Mouse (Mus musculus): ENCODE measurements around the gene Adssl1. TPM values are rescaled to one million over a fixed set of nuclear protein-coding genes. Genes with fewer than 3 reads are reported as not detected.

Gene Adssl1
- polyA plus RNA-seq, 1 experiment from 2014 or later: 11.6 TPM

DNA sequence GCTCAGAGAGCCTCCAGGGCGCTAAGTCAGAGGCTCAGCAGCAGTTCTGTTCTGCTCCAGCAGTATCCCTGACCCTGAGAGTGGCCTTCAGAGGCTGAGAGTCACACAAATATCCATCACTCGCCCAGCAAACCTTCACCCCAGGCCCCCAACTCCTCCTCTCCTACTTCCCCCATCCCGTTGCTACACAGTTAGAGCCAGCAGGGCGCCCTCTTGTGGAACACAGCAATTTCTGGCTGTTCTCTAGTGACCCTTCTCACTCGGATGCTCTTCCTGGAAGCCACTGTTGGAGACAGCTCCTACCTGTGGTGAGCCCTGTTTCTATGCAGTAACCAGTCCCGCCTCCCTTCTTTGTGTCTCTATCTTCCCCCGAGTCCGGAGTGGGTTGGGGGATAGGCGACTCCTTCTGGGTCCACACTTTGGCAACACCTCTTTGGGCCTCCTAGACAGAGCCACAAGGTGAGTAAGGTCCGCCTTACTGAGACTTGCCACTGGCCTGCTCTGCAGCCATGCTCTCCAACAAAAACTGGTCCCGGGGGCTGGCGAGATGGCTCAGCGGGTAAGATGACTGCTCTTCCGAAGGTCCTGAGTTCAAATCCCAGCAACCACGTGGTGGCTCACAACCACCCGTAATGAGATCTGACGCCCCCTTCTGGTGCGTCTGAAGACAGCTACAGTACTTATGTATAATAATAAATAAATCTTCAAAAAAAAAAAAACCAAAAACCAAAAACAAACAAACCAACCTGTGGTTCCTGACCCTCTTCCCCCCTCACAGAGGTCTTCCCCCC lies 55.6 kb downstream of the Adssl1 start:
- peaks cover 18% of the 10 kb centered on the region for H3K27me3 ChIP-seq
- H3K9me3 ChIP-seq (replicated peaks): no peaks in the 10 kb centered on the region
- peak overlapping the region; percentile 98 for H3K4me3 ChIP-seq (replicated peaks)
- peak overlapping the region; percentile 89 for H3K4me2 ChIP-seq
- H3K36me3 ChIP-seq: peaks cover 8% of the 10 kb centered on the region
- 19% methylated on average over 18 of the region's 18 CpGs for WGBS
- H3K4me1 ChIP-seq: peaks cover 75% of the 10 kb centered on the region
- peak; percentile 26 for ATAC-seq (replicated peaks; ENCODE audit: low FRiP score)
- peak overlapping the region; percentile 98 for H3K27ac ChIP-seq
- peak overlapping the region; percentile 99; the same call in 1 of the 2 replicates for H3K9ac ChIP-seq

DNA sequence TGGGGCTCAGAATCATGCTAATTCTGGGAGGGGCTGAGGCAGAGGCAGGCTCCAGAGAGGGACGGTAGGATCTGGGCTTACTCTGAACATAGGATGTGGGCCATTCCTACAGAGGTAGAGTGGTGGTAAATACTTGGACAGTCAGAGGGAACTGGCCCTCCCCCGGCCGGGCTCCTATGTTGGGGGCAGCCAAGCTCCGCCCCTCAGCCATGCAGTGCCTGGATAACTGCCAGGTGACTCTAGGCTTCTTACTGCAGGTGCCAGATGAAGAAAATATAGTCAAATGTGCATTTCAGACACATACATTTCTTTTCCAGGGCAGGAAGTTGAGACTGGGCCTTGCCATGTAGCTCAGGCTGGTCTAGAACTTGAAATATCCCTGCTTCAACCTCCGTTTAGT lies 57.2 kb downstream of the Adssl1 start:
- Histone ChIP-seq H3K27ac (no peak overlapping the region), H3K4me3 (replicated peaks) (no peak overlapping the region), H3K36me3 (no peaks in the 10 kb centered on the region), H3K4me2 (no peak overlapping the region), H3K9me3 (replicated peaks) (no peaks in the 10 kb centered on the region), H3K4me1 (peaks cover 59% of the 10 kb centered on the region), H3K9ac (no peak overlapping the region), H3K27me3 (peaks cover 31% of the 10 kb centered on the region)
- no peak for ATAC-seq (replicated peaks; ENCODE audit: low FRiP score)
- 58% methylated on average over 5 of the region's 5 CpGs for WGBS

DNA sequence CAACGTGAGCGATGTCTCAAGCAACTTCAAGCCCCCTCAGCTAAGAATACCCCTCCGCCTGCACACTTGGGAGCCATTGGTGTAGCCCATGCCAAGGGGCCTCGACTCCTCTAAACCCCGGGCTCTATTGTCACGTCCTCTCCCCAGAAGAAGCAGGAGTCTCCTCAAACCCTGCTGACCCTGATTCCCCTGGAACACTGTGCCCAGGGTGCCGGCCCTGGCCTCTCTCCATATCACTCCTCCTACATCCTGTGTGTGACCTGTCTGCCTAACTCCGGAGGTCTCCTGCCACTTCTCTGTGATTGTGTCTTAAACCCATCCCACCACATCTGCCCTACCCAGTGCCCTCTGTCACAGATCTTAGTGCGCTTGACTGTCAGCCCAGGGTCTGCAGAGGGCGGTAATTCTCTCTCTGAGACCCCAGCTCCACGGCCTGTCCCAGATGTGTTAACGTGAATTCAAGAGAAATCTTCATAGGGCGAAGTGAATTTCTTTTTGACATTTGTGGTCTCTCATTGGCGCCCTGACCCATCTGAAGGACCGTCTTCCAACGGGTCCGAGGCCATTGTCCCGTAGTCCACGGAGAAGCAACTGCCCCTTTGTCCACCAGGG lies 58.2 kb downstream of the Adssl1 start:
- no peaks in the 10 kb centered on the region for H3K9me3 ChIP-seq (replicated peaks)
- peak overlapping the region; percentile 62 for H3K9ac ChIP-seq
- no peaks in the 10 kb centered on the region for H3K36me3 ChIP-seq
- peak overlapping the region; percentile 66 for H3K27ac ChIP-seq
- peak overlapping the region; percentile 96 for H3K4me2 ChIP-seq
- H3K27me3 ChIP-seq: peaks cover 31% of the 10 kb centered on the region
- H3K4me1 ChIP-seq: peaks cover 49% of the 10 kb centered on the region
- H3K4me3 ChIP-seq (replicated peaks): peak overlapping the region; percentile 71
- ATAC-seq (replicated peaks; ENCODE audit: low FRiP score): peak; percentile 4; the same call in 1 of the 2 replicates
- 14% methylated on average over 19 of the region's 19 CpGs for WGBS

DNA sequence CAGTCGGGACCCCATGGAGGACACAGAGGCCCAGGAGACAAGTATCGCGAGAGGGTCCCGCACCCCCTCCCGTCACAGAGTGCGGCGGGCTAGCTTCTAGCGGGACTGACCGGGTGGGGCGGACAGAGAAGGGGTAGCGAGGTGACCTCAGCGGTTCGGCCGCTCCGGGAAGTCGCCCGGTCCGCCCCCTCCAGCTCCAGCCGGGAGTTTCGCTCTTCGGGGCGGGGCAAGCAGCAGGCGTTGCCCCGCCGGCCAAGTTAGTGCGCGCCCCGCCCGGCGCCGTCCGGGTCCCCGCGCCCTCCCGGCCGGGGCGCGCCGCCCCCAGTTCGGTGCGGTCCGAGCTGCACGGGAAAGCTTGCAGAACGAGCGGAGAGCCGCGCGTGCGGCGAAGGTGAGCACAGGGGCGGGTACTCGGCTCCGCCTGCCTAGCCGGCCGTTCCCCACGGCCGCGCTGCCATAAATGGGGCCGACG lies 58.7 kb downstream of the Adssl1 start, which contains the start of gene Zbtb42:
TSS of gene Zbtb42 (plus strand) at position 274 of the 472 bp plus-strand sequence.
- H3K4me1 ChIP-seq: peaks cover 47% of the 10 kb centered on the region
- under 1% methylated on average over 60 of the region's 60 CpGs for WGBS

DNA sequence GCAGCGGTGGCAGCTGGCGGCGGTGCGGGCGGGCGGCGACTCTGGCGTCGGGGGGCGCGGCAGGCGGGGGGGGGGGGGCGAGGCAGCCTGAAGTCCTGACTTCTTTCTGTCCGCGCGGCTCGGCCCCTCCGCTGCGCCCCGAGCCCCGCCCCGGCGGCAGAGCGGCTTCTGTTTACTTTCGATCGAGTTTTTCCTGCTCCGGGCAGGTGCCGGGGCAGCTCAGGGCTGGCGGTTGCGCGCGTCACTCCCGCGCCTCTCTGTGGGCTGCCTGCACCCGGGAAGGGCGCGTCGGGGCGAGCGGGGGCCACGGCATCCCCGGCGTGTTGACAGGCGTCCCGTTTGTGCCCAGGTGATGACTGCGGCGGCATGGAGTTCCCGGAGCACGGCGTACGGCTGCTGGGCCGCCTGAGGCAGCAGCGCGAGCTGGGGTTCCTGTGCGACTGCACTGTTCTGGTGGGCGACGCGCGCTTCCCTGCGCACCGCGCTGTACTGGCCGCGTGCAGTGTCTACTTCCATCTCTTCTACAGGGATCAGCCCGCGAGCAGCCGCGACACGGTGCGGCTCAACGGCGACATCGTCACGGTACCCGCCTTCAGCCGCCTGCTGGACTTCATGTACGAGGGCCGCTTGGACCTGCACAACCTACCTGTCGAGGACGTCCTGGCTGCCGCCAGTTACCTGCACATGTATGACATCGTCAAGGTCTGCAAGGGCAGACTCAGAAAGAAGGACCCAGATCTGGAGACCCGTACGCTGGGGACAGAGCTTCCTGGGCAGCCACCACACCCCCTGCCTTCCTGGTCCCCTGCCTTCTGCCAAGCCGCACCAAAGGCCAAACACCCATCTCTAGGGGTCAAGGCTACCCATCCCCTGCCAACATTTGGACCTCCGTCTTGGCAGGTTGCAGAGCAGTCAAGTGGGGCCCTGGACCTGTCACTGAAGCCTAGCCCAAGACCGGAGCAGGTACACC lies 59.5 kb downstream of the Adssl1 start:
- H3K9me3 ChIP-seq (replicated peaks): no peaks in the 10 kb centered on the region
- peaks cover 46% of the 10 kb centered on the region for H3K4me1 ChIP-seq
- peaks cover 31% of the 10 kb centered on the region for H3K27me3 ChIP-seq
- peak overlapping the region; percentile 96 for H3K4me2 ChIP-seq
- peak overlapping the region; percentile 71 for H3K4me3 ChIP-seq (replicated peaks)
- peak; percentile 10 for ATAC-seq (replicated peaks; ENCODE audit: low FRiP score)
- peak overlapping the region; percentile 62 for H3K9ac ChIP-seq
- H3K36me3 ChIP-seq: no peaks in the 10 kb centered on the region
- H3K27ac ChIP-seq: peak overlapping the region; percentile 66; the same call in 1 of the 2 replicates
- WGBS: 4% methylated on average over 81 of the region's 87 CpGs

More for the DNA sequence above, 58.7 kb downstream of the Adssl1 start, which contains the start of gene Zbtb42:
- Histone ChIP-seq H3K36me3 (no peaks in the 10 kb centered on the region), H3K27me3 (peaks cover 31% of the 10 kb centered on the region), H3K9me3 (replicated peaks) (no peaks in the 10 kb centered on the region), H3K27ac (peak within 1 kb of the TSS; percentile 66), H3K4me2 (peak within 1 kb of the TSS; percentile 96), H3K9ac (peak within 1 kb of the TSS; percentile 62), H3K4me3 (replicated peaks) (peak within 1 kb of the TSS; percentile 71)
- peak; percentile 33 for ATAC-seq (replicated peaks; ENCODE audit: low FRiP score)

DNA sequence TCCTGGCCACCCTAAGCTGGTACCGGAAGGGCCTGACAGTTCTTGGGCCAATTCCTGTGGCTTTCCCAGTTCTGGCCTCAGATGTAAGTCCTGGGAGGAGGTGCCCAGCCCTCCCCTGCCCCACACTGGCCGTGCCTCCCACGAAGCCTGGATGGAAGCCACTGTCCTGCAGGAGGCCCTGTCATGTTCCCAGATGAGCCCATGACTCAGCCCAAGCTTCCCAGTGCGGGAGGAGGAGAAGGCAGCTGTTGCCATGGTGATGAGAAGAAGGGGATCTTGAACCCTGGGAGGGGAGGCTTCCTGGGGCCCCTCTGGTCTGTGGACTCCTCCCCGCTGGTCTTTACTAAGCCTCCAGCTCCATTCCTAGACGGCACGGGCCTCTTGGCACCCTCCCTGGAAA lies 63.5 kb downstream of the Adssl1 start:
- Histone ChIP-seq H3K4me2 (no peak overlapping the region), H3K4me1 (peaks cover 22% of the 10 kb centered on the region), H3K27ac (no peak overlapping the region), H3K9me3 (replicated peaks) (no peaks in the 10 kb centered on the region), H3K9ac (no peak overlapping the region), H3K36me3 (no peaks in the 10 kb centered on the region), H3K4me3 (replicated peaks) (no peak overlapping the region), H3K27me3 (peaks cover 26% of the 10 kb centered on the region)
- no peak for ATAC-seq (replicated peaks; ENCODE audit: low FRiP score)
- 54% methylated on average over 7 of the region's 7 CpGs for WGBS

DNA sequence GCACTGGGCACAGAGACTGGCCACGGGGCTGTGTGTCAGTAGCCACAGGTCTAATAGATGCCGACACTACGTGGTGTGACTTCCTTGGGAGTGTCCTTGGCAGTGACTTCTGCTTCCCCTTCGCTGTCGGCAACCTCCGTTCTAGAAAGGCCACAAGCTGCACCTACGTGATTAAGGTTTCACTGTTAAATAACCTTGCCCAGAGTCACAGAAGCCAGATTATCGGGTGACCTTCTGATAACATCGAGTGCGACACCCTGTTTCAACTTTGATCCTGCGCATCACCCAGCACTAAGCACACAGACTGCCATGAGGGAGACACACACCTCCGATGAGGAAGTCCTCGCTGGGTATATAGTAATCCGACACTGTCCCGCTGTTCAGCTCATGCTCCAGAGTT lies 68.6 kb downstream of the Adssl1 start:
- ATAC-seq (replicated peaks; ENCODE audit: low FRiP score): no peak
- Histone ChIP-seq H3K4me2 (peak overlapping the region; percentile 5; the same call in 1 of the 2 replicates), H3K36me3 (no peaks in the 10 kb centered on the region), H3K9me3 (replicated peaks) (no peaks in the 10 kb centered on the region), H3K27me3 (no peaks in the 10 kb centered on the region), H3K27ac (no peak overlapping the region), H3K4me3 (replicated peaks) (no peak overlapping the region), H3K9ac (no peak overlapping the region), H3K4me1 (peaks cover 25% of the 10 kb centered on the region)
- 58% methylated on average over 15 of the region's 15 CpGs for WGBS

Small RNA genes within 50 kb of the gene (microRNA-seq; reads per million reads assigned to microRNA genes)
- gene Mir6939: 0.89 reads per million

Other genes starting within 250 kb of the Adssl1 start
- gene A530016L24Rik, start 130.6 kb upstream of the Adssl1 start, polyA plus RNA-seq (2015; fragmentation: Nextera tagmentation; extraction: Ambion mirVana): 0.22 and 0.44 TPM in 2 replicates
- 0.66 and 0.92 TPM in 2 replicates for gene Tmem179, start 103.3 kb upstream of the Adssl1 start, polyA plus RNA-seq (2015; fragmentation: Nextera tagmentation; extraction: Ambion mirVana)
- 3.8 and 4.8 TPM in 2 replicates for gene Inf2, start 31.3 kb upstream of the Adssl1 start, polyA plus RNA-seq (2015; fragmentation: Nextera tagmentation; extraction: Ambion mirVana)
- gene Siva1, start 24.6 kb downstream of the Adssl1 start, polyA plus RNA-seq (2015; fragmentation: Nextera tagmentation; extraction: Ambion mirVana): 255 and 266 TPM in 2 replicates
- 53.7 and 56.7 TPM in 2 replicates for gene Akt1, start 54.8 kb downstream of the Adssl1 start, polyA plus RNA-seq (2015; fragmentation: Nextera tagmentation; extraction: Ambion mirVana)
- 4.0 and 4.6 TPM in 2 replicates for gene Zbtb42, start 58.8 kb downstream of the Adssl1 start, polyA plus RNA-seq (2015; fragmentation: Nextera tagmentation; extraction: Ambion mirVana)
- gene Cep170b, start 100.4 kb downstream of the Adssl1 start, polyA plus RNA-seq (2015; fragmentation: Nextera tagmentation; extraction: Ambion mirVana): 15.8 and 16.6 TPM in 2 replicates
- 7.9 and 10.4 TPM in 2 replicates for gene Pld4, start 140.6 kb downstream of the Adssl1 start, polyA plus RNA-seq (2015; fragmentation: Nextera tagmentation; extraction: Ambion mirVana)
- gene Ahnak2, start 182.6 kb downstream of the Adssl1 start, polyA plus RNA-seq (2015; fragmentation: Nextera tagmentation; extraction: Ambion mirVana): 1.0 and 1.8 TPM in 2 replicates
- gene Clba1, start 188.9 kb downstream of the Adssl1 start, polyA plus RNA-seq (2015; fragmentation: Nextera tagmentation; extraction: Ambion mirVana): 11.2 and 11.9 TPM in 2 replicates
- 113 and 122 TPM in 2 replicates for gene Cdca4, start 209.4 kb downstream of the Adssl1 start, polyA plus RNA-seq (2015; fragmentation: Nextera tagmentation; extraction: Ambion mirVana)
- 0.12 and 0.14 TPM in 2 replicates for gene Gpr132, start 248.2 kb downstream of the Adssl1 start, polyA plus RNA-seq (2015; fragmentation: Nextera tagmentation; extraction: Ambion mirVana)

All from kidney, embryonic 15.5 days (tissue).